Mouse (Mus musculus): ENCODE data around the gene Casp14.
"Not testable (repeated sequence)": the region's sequence is repeated elsewhere in the genome, so short reads cannot be mapped to it uniquely, and the experiment has no call there.

The Casp14 gene

DNA sequence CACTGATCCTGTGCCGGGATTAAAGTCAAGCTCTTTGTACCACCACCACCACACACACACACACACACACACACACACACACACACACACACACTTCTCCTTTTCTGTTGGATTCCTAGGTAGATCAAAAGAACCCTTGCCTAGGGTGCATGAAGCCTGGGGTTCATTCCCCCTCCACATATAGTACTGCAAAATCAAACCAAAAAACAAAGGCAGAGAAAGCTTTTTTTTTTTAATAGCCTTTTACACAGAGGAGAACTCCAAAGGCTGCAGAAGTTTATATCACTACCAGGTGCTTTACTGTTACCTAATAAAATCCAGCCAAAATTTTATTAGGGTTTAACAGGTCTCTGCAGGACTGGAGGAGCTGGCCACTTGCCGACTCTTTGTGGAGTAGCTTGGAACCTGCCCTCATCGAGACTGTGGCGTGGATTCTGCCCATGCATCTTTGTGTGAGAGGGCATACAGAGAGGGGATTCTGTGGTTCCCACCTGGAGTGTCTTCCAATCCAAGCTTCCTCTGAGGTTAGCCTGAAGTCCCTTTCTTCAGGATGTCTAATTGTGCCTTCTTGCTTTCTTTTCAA, 31.0 kb downstream of the Casp14 start:
- in situ Hi-C loops (cut with MboI, MseI), result no loop called here

DNA sequence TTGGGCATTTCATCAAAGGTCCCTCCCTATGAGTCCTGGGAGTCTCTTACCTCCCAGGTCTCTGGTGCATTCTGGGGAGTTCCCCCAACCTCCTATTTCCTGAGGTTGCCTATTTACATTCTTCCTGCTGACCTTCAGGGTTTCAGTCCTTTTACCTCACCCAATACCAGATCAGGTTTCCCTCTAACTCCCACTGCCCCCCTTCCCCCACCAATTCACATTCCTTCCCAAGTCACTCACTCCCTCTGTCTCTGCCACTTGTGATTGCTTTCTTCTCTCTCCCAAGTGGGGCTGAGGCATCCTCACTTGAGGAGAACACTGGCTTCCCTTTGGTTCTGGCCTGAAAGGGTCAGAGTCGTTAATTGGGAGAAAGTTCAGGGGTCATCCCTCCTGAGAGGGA, 48.0 kb downstream of the Casp14 start:
- in situ Hi-C loops (cut with MboI, MseI), result not testable (repeated sequence)

DNA sequence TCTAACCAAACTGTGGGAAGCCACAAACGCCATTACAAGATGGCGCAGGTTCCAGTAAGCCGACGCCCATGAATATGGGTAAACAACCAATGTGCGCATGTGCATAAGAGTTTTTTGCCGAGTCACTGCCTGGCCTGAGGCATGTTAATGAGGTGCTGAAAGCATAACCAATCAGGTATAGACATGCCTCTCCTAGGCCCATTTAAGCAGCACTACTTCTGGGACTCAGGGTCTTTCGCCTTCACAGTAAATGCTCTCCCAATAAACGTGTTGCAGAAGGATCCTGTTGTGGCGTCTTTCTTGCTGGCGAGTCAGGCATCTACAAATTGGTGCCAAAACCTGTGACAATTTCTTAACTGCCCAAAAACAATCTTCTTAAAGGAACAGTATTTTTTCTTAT, 51.4 kb downstream of the Casp14 start:
- in situ Hi-C loops (cut with MboI, MseI), result not testable (repeated sequence)

DNA sequence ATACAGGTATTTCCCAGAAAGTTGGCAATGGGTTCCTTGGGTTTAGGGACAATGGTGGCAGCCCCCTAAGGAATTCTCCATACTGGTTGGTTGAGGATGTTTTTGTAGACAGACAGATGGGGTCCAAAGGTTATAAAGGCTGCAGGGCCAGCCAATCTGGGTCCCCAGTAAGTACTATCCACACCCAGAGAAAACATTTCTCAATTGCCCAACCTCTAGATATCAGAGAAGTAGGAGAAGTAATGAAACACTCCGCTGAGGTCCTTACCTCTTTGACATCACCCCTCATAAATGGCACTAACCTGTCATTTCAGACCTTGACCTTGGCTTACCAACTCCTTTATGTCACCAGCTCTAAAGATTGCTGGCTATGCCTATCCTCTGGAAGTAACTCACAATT, 53.5 kb downstream of the Casp14 start:
- in situ Hi-C loops (cut with MboI, MseI), result no loop called here

Measured in T-helper 1 cell (primary cell).